Mouse (Mus musculus): ENCODE results near the gene Pde4b.

- no peak for TF ChIP-seq POLR2A (IDR thresholded peaks at IDR 0.05; ENCODE audit: borderline replicate concordance, control insufficient read depth, low read depth, low read length)
- no peak for TF ChIP-seq CTCF (IDR thresholded peaks at IDR 0.05; ENCODE audit: control insufficient read depth, insufficient read depth, low read length)
Observed at GRCm38 (mm10) chr4:102630261-102630660, 542.9 kb downstream of the Pde4b start.
